Mouse (Mus musculus): ENCODE data around the gene Trpm3.

The Trpm3 gene

DNA sequence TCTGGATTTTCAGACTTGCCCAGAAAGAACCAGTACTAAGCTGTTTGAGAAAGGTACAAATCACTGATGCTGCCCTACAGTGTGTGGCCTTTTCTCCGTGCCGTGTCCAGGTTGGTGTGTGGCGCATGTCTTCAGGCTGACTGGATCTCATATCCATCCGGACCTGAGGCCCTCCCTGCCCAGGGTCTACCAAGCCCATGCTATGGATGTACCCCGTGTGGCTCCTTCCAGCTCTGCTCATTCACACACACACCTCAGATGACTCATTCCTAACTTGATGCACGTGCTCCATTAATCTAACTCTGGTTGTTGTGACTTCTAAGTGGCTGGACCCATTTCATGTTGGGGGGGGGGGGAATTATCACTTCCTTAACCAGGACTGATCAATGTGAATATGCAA lies 789.5 kb downstream of the Trpm3 start:
- no peak for DNase-seq (ENCODE audit: low spot score)

DNA sequence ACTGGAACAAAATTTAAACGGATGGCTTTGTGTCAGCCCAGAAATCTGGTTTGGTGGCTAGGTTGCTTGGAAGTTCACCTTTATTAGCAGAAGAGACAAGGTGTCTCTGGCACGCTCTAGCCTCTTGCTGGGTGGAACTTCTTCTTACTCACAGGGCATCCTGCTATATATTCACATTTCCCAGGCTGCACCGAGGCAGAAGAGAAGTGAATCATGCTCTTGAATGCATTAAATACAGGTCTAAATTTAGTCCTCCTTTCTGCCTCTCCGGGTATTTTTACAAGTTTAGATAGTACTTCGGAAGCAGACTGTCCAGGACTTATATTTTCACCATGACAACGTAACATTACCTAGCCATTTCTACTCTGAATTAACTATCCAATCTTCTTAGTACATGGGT lies 790.9 kb downstream of the Trpm3 start:
- DNase-seq (ENCODE audit: low spot score): no peak

DNA sequence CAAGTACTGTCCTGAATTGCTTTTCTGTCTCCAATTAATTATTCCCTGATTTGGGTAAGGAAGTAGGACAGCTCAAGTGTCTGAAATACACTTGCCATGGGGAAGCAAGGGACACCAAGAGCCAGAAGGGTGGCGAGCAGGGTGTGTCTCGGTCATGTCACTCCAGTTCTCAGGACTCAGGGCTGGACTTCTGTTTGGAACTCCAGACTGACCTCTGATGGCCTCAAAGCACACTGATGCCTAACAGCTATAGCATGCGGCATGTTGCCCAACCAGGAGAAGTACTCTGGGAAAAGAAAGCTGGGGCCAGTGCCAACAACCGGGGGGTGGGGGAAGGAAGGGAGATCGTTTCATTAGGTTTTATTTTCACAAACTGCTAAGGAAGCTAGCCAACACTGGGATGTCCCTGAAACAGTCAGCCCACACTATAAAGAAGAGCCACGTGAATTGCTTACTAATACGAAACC lies 791.6 kb downstream of the Trpm3 start:
- DNase-seq (ENCODE audit: low spot score): peak; percentile 36

DNA sequence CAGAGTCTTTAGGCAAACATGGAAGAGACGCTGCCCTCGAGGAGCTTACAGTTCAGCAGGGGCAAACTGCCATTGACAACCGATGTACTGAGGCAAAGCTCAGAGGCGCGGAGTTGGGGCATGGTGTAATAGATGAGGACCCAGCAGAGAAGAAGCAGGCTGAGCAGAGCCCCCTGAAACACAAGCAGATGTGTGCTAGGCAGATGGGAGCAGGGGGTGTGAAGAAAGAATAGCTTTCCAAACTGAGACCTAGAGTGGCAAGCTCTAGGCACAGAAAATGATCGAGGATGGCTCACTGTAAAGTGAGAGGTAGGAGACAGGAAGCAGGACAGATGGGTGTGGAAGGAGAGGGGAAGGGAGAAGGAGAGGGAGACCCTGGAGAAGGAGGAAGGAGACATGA lies 792.2 kb downstream of the Trpm3 start:
- DNase-seq (ENCODE audit: low spot score): no peak

DNA sequence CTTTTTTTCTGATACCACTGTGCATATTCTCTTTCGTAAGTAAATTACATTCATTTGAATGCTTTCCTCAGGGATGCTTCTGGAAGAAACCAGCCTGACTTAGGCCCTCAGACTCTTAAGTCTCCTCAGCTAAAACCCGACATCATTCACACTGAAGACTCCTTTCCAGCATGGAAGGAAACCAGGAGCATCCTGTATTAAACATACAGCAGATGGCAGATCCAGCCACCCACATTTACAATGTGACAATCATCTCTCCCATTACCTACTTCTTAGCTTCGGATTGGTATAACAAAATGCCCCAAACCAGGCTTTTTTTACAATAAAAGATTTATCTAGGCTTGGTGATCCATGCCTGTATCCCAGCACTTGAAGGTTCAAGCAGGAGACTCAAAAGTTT lies 796.2 kb downstream of the Trpm3 start:
- DNase-seq (ENCODE audit: low spot score): no peak

DNA sequence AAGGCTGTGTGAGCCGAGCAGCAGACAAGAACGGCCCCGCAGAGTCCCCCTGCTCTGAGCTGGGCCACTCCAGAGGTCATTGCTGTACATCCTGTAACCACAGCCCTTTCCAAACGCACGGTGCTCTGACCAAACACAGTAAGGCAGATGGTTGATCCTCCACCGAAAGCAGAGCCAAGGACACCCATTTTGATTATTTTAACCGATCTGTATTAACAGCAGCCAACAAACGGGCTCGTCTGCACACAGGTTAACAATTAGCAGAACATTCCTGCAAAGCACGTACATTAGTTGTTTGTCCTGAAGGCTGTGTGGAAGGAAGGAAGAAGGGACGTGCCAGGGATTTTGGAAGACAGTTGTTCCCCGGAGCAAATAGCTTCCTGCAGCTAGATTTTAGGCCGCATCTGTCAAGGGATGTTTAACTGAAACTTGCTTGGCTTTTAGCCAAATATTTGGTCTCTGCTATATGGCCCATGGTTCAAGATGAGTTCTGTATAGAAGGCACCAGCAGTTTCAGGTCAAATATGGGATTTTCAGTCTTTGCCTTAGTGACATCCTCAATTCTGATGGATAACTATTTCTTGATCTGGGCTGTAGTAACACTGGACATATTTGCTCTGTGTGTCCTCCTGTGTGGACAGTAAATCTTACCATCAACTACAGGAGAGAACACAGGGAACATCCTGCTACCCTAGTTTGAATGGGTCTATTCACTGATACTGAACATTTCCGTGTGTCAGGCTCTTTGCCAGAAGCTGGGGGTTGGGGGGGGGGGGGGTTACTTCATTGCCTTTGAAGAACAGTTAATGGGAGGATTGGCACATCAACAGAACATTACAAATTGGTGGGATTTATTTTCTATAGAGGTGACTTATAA lies 800.2 kb downstream of the Trpm3 start:
- DNase-seq (ENCODE audit: low spot score): no peak

DNA sequence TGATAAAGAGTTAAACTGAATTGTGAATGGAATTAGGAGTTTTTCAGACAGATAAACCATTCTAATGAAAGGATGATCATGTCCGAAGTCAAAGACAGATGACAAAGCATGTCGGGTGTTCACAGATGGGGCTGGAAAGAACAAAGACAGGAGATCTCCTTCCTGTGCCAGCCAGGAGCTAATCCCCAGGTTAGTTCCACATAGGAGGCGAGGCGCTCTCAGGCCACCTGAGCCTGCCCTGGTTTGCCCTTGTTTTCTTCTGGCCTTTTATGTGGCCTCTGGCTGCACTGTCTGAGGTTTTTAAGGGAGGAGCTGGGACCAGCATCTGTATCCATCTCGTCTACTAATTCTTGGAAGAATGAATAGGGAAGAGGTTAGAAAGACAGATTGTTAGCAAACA lies 801.0 kb downstream of the Trpm3 start:
- no peak for DNase-seq (ENCODE audit: low spot score)

DNA sequence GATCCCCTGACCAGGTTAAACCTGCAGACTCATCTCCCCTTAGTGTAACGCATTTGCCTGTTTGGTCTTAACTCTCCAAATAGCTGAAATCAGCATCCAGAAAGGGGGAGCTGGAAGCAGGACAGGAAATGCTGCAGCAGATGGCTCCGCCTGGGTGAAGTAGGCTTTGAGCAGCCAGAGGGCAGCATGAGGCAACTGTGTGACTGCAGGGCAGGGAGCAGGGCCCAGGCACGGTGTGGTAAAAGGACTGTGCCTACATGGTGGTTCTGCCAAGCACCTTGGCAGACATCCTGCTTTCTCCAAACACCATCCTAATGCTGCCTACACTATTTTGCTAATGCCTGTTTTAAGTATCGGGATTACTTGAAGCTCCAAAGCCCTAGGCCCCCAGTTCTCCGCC lies 801.6 kb downstream of the Trpm3 start:
- DNase-seq (ENCODE audit: low spot score): peak; percentile 69

DNA sequence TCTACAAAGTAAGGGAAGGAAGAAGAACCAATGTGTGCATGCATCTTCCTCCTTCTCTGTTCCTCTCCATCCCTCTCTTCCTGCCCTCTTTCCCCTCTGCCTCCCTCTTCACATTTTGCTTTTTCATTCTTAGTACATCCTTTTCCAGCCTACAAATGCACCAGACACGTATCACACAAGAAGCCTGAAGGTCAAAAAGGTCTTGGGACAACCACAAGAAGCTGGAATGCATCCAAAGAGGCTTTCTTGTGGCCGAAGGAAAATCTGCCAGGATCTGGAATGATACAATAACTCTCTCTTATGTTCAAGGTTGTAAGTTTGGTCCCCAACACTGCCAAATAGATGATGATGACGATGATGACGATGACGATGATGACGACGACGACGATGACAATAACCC lies 802.1 kb downstream of the Trpm3 start:
- DNase-seq (ENCODE audit: low spot score): no peak

DNA sequence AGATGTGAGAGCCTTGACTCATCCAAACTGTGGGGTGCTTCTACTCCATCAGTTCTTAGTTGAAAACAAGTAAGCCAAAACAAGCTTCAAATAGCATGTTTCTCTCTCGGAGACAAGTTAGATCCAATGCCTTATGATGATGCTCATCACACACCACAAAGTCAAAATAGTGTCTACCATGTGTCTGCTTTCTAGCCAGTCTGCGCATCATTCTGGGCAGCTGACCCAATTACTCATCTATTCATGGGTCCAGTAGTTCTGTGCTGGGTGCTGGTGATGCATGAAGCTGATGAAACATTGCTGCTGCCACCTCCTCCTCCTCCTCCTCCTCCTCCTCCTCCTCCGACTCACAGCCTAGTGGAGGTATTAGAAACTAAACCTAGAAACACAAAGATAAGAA lies 813.6 kb downstream of the Trpm3 start:
- no peak for DNase-seq (ENCODE audit: low spot score)

DNA sequence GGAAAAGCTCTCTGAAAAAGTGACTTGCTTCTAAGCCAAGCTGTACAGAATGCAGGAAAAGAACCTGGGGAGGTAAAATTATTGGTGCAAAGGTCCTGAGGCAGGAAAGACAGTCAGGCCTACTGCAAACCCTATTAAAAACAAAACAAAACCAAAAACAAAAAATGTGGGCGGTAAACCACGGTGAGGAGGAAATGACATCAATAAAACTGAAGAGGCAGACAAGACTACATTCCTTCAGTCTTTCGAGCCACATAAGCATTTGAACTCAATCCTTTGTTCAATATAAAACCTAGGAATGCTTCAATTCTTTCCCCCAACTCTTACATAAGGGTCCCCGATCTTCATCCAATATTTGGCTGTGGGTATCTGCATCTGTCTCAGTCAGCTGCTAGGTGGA lies 814.3 kb downstream of the Trpm3 start:
- DNase-seq (ENCODE audit: low spot score): no peak

DNA sequence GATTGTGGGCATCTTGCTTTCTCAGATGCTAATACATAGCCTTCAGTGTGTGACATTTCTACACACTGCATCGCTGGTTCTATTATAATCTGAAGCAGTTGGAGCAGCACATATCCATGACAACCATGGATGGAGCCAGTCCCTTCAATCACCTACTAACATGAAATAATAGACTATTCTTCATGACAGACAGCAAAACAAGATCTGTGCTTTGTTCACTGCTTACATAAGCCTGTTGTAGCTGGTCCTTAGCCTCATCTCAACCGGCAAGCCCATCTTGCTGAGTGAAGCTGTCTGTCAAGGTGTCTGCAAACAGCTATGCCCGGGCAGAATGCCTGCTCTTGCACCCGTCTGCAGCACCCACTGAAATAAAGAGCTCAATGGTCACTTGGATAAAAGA lies 819.6 kb downstream of the Trpm3 start:
- no peak for DNase-seq (ENCODE audit: low spot score)

DNA sequence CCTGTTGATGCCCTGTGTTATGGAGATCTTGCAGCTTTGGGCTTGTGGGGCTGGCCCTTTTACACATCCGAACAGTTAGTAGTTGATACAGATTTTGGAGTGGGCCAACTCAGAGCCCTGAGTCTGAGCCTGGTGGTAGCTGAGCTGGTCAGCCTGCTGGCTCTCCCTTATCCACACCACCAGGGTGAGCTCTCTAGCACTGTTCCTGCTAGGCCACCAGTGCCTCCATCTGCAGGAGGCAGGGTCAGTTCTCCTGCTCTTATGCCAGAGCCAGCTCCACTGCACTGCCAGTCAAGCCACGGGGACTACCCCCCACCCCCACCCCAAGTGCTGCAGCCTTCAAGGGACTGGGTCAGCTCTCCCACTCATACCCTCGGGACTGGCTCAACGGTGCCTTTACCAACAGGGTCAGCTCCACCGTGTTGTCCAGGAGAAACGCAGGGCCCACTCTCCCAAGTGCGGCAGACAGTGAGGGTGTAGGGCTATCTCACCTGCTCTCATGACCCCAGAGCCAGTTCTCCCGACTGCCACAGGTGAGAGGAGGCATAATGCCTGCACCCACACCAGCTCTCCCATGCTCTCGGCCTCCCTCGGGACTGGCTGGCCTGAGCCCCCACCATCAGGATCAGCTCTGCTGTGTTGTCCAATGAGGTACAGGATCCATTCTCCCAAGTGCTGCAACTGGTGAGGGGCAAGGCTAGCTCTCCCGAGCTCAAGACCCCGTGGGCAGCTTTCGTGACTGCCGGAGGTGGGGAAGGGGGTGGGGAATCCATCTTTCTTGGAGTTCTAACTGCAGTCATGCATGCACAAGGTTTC lies 821.8 kb downstream of the Trpm3 start:
- no peak for DNase-seq (ENCODE audit: low spot score)

DNA sequence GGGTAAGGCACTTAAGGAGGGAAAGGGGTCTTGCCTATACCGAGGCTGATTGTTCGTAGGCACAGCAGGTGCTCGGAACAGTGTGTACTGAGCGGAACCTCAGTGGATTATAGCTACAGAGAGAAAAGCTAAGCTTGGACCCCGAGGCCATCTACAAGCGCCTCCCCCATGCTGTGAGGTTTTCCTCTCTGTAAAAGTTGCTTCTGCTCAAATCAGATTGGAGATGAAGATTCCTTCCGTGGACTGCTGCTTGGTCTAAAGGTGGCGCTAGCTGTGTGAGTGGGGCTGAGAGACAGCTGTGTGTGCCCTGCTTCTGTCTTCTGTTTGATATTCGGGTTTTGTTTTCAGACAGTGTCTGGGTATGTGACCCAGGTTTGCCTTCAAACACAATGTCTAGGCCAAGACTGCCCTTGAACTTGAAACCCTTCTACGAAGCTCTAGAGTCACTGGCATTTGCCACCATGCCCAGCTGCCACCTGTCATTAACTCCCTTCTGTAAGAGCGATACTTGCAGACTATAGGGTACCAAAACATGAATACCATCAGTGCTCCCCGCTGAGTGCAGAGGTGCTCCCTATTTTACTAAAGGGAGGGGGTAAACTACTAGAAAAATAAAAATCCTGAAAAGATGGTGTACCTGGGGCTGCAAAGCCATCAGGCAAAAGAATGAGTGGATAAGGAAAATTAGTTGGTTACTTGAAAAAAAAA lies 823.3 kb downstream of the Trpm3 start:
- DNase-seq (ENCODE audit: low spot score): no peak

DNA sequence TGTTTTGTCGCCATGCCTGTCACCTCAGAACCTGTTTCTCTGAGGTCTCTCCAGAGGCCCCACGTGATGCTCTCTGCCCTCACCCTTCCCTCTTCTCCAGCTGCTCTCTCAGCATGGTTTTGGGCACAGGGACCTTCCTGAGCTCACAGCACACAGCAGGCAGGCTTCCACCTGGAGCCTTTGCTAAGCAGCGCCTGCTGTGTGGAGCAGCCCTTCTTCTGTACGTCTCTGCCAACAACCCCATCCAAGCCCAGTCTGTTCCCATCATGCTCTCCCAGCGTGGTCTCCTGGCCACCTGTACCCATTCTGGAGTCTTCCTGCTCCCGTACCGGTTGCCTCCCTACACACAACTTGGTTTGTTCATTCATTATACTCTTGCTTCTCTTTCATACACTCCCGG lies 823.9 kb downstream of the Trpm3 start:
- DNase-seq (ENCODE audit: low spot score): no peak

DNA sequence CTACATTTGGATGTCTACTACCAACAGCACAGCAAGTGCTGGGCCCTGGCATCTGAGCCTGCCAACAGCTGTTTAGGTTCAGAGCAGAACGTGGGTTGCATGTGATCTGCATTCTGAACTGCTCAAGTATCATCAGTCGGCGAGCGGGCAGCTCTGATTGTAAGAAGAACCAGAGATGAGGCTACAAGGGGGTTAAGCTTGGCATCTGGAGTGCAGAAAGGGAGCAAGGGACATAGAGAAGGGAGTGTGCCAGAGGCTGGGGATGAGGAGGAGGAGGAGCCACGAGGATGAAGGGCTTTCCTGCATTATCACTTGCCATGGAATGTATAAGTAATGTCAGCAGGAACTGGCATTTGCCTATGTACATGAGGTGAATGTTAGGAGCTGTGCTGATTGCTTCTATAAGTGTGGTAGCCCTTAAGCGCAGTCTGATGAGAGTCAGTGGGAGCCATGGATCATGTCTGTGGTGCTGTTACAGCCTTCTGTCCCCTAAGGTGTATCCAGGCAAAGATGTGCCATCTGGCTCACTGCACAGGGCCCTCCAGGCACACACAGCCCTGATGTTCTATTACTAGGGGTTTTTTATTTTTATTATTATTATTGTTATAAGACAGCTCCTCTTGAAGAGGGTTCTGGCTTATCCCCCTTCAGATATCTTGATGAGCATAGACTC lies 825.0 kb downstream of the Trpm3 start:
- no peak for DNase-seq (ENCODE audit: low spot score)

DNA sequence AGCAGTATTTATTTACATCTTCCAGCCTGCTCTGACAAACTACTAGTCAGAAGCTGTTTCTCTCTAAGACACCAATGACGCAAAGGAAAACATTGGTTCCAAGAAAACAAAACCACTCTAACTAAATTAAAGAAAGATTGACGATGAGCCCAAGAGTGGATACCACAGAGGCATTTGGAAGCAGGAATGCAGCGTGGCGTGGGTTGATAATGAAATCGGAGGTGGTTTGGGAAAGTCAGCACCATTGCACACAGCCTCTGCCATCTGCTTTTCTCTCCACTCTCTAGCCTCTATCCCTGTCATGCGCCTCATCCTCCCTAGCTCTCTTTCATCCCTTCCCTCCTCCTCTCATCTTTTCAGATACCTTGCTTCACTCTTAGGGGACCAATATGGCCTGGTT lies 826.6 kb downstream of the Trpm3 start:
- DNase-seq (ENCODE audit: low spot score): no peak

DNA sequence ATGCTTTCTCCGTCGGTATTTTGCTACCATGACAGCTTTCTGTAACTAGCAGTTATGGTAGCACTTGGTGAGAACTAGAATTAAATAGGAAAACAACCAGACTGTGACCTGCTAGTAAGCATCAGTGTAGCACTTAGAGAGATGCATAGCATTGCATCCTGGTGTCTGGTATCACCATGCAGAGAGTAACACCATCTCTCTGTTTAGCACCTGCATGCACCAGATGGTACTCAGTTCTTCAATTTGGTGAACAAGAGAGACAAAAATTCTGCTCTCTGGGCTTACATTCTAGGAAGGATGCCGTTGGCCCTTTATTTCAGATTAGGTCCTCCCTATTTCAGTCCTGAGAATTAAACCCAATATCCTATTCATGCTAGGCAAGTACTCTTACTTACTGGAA lies 834.4 kb downstream of the Trpm3 start:
- no peak for DNase-seq (ENCODE audit: low spot score)

DNA sequence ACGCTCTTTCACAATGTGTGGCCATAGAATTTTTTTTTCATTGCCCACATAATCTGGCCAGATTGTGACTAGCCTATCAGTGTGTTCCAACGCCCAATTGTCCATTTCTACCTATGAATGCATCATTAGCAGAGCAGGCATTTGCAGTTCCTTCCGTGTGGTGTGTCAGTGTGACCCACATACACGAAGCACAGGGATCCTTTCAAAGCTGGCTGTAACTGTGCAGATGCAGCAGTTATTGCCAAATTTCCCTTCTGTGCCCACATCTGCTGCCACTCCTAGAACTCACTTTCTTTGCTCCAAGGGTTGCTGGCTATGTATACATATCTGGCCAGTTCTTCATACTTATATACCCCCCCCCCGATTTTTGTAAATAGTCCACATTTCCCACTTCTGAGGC lies 834.9 kb downstream of the Trpm3 start:
- no peak for DNase-seq (ENCODE audit: low spot score)

DNA sequence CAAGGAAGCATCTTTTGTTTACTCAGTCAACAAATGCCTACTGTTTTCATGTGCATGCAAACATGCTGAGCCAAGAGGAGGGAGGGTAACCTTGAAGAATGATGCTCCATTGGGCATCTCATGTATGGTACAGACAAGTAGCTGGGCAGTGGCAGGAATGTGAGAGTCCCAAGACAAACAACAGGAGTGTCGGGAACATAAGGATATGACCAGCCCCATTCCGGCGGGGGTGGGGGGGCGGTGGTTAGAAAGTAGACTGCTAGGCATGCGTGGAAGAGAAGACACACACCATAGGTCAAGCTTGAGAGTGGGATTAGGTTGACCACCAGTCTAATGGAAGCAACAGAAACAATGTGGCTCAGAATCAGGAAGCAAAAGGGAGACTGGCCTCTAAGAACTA lies 837.0 kb downstream of the Trpm3 start:
- no peak for DNase-seq (ENCODE audit: low spot score)

DNA sequence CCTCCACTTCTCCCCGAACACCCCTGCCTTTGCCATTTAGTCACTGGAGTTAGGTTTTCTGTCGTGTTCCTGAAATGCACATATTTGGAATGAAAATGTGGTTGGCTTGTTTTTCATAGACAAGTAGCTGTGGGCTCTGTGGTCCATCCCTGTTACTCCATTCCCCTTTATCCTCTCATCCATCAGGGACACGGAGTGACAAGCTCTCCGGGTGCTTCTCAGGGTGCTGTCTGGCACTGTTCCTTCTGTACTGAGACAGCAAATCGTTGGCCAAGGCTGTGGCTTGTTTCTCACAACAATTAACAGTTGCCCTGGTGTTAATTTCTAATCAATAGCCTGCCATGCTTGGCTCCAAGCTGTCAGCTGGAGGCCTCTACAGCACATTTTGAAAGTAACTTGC lies 838.7 kb downstream of the Trpm3 start:
- DNase-seq (ENCODE audit: low spot score): no peak

DNA sequence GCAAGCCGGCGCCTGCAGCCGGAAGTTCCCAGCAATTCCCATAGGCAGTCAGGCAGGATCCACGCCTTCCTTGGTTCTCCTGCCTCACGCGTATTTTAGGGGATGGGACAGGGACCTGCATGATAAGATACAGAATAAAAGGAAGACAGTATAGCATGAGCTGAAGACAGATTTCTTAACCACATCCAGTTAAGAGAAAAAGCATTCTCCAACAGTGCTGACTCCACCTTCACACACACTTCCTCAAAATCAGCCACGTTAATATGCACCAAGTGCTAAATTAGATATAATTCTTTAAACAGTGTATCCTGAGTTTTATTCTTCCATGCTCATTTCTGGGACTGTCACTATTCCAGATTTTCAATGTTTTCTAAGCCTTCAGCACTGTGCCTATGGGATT lies 839.9 kb downstream of the Trpm3 start:
- DNase-seq (ENCODE audit: low spot score): no peak

Measured in urinary bladder, postnatal 14 days (tissue).